Mouse (Mus musculus) hematopoietic stem cell, adult 5-6 weeks (primary cell): ENCODE measurements around the gene Vwa8. TPM values are rescaled to one million over a fixed set of nuclear protein-coding genes. Genes with fewer than 3 reads are reported as not detected.

Experiments used
- ATAC-seq, 2 experiments: fragments of 125-278 bp in 1 of 2; replicated peaks in 1 of 2; 2 replicates each; pipeline ENCODE4 v1.8.0; 2016 to 2017; ENCODE audit warnings: inconsistent platforms in 2 of 2, mild to moderate bottlenecking in 2 of 2, moderate number of reproducible peaks in 2 of 2, low read depth in 1 of 2, moderate TSS enrichment in 1 of 2; ENCODE audit not compliant: low FRiP score in 2 of 2, poor library complexity in 2 of 2, severe bottlenecking in 2 of 2, insufficient read depth in 1 of 2, low TSS enrichment in 1 of 2
- total RNA-seq: library from RNA; stranded (forward); fragments of 172-1452, 232-1000 nt; gene quantifications from 2 replicates; pipeline ENCODE4 v1.2.3, GENCODE M21; 2017

Vwa8 gene
- total RNA-seq, 1 experiment from 2014 or later, result 34.7 TPM

GRCm38 (mm10) chr14:79144278-79145224 lies 295.7 kb downstream of the Vwa8 start:
- ATAC-seq, result no peak

DNA sequence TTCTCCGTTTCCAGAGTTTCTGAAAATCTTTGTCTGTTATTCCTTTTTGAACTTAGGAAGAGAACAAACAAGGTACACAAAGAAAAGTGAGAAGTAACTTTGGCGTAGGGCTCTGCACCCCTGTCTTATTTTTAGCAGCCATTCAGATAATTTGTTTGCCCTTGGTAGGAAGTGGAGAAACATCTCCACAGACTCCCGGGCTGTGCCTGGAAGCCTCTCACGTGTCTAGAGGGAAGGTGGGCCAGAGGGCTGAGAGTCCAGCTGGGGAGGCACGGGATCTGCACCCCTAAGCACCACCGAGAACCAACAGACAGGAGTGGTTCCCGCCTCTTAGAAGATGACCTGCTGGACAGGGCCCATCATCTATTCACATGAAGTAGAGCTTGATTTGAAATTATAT lies 302.9 kb downstream of the Vwa8 start:
- no peak for ATAC-seq

DNA sequence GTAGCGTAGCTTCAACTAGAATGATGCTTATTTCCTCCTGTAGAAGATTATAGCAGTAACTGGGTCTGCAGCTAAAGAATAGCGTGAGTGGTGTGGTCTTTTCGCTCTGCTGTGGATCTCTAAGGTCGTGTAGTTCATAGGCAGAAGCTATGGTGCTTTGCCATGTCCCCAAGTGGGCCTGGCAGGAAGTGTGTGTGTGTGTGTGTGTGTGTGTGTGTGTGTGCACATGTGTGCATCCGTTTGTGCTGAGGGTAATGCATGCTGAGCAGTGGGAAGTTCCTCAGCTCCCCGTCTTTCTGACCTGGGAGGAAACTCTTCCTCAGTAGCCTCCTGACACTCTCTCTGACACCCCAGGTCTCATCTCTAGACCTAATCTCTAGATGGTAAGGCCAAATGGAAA lies 305.0 kb downstream of the Vwa8 start:
- ATAC-seq, result peak; percentile 47 to 51; a peak in 3 of 4 replicates

GRCm38 (mm10) chr14:79154961-79155360 lies 306.1 kb downstream of the Vwa8 start:
- no peak for ATAC-seq

- ATAC-seq, result no peak
These were observed 307.9 kb downstream of the Vwa8 start for GRCm38 (mm10) chr14:79156526-79157411.

DNA sequence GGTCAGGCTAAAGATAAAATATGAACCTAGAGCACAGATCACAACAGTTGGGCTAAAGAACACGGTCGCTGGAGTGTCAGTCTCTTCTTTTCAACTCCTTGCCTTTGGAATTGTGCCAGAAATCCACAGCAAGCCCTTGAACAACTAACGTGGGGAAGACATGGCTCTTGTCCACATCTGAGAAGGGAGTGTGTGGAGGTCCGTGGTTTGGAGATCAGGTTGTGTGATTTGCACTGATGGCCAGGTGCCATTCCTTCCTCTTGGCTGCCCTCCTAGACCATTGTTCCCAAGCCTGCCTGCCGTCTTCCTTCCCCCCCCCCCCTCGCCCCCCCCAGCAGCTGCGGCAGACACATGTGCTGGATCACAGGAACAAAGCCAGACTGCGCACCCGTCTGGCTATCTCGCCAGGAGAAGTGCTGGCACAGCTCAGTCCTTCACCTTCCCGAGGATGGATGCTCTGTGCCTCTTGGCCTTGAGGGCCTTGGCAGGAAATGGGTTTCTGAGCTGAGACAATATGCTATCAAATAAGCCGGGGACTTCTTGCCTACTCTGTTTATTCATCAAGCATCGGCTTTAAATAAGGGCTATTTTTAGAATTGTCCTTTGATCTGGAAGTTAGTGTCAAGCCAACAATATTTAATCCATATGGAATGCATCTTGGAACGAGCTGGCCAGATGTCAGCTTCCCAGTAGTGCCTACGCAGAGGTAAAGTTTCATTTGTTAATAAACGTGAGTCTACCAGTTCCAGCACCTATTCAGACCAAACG lies 308.8 kb downstream of the Vwa8 start:
- no peak for ATAC-seq

GRCm38 (mm10) chr14:79158219-79158521 lies 309.3 kb downstream of the Vwa8 start:
- ATAC-seq, result no peak

DNA sequence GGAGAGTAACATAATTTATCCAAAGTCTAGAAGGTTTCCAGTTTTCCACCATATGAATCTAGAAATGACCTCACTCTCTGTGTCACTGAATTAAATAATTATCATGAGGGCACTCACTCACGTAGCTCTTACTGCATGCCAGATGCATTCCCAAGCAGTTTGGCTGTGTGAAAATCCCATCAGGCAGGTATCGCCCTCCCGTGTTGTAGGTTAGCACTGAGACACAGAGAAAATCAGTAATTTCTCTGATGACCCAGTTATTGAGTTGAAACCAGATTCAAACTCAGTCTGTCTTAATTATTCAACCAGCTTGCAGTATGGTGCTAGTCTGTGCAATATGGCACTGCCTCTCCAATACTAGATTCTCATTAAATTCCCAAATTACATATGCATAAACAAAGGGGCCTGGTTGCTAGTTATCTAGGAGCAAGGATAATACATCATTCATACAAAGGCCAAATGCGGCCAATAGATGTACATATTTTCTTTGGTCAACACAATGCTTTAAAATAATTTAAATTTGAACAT lies 309.9 kb downstream of the Vwa8 start:
- no peak for ATAC-seq

GRCm38 (mm10) chr14:79159451-79159850 lies 310.6 kb downstream of the Vwa8 start:
- ATAC-seq, result no peak

GRCm38 (mm10) chr14:79160486-79160885 lies 311.6 kb downstream of the Vwa8 start:
- no peak for ATAC-seq

DNA sequence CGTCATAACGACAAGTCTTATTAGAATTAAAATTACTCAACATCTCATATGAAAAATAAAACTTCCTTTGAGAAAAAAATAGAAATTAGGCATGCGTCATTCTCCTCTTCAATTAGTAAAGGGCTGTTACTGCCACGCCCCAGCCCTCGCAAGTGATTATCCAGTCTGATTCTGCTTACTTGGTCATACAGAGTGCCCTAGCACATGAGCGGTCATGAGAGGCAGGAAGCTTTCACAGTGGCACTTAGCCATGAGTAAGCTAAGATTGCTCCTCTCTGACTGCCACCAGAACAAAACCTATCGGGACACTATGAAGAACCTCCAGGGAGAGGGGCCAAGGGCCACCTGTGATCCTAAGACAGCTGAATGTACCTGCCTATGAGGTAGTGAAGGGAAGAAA lies 312.1 kb downstream of the Vwa8 start:
- ATAC-seq, result no peak

GRCm38 (mm10) chr14:79161741-79162140 lies 312.9 kb downstream of the Vwa8 start:
- ATAC-seq, result no peak

DNA sequence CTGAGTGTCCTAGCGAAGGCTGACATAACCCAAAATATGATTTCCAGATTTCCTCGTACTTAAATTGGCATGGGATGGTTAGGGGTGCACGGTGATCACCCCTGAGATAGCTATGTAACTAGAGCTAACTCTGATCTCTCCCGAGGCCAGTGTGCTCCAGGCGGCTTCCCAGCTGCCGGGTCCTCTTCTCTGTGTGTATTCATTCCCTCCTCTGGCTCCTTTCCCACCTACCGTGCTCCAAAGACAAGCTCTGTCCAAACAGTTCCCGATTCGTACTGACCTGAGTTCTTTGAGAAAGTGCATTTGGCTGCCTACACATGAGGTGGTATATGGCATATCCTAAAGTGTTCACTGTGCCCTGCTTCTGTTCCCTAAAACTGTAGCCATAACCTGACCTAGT lies 313.8 kb downstream of the Vwa8 start:
- no peak for ATAC-seq

DNA sequence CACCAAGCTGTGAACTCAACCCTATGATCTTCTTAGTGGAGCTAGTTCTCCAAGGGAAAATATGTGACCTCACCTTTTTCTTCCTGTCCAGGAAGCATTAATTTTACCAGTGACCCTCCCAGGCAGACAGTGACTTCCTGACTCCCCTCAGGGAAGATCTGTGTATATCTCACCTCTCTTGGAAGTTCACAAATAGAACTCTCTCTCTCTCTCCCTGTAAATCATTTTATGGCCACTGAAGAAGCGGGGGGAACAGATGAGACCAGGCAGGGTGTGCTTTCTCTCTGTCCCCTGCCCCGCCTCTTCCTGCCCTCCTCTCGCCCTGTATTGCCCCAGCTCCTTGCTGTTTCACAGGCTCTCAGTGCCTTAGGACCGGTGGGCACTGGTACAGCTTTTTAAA lies 315.5 kb downstream of the Vwa8 start:
- ATAC-seq, result no peak

- no peak for ATAC-seq
These were observed 316.1 kb downstream of the Vwa8 start for GRCm38 (mm10) chr14:79164925-79165324.

- no peak for ATAC-seq
These were observed 325.7 kb downstream of the Vwa8 start for GRCm38 (mm10) chr14:79174526-79174925.

DNA sequence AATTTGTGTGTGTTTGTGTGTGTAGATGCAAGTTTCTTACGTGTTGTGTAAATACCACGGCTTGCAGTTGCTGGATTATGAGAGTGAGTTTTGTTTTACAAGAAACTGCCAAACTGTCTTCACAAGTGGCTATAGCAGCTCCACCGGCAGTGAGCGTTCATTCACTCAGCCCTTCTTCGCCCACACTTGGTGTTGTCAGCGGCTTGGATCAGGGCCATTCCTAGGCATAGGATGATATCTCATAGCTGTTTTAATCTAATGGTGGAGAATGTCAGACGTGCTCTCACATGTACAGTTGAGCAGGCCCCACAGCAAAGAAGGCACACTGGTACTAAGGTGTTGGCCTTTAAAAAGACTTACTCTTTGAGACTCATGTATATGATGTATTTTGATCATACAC lies 328.9 kb downstream of the Vwa8 start:
- ATAC-seq, result no peak
